Mouse (Mus musculus) v-Abl transformed pro-B cells (cell line): ENCODE results near the gene Defb42.

ENCODE experiments used
- in situ Hi-C, 2 experiments: fragments of 400-800 bp; cut with MboI; formaldehyde crosslinking; loops; one replicate each; pipeline ENCODE4 v1.15.1; 2025; ENCODE audit not compliant: unreplicated experiment in 2 of 2

The Defb42 gene

DNA sequence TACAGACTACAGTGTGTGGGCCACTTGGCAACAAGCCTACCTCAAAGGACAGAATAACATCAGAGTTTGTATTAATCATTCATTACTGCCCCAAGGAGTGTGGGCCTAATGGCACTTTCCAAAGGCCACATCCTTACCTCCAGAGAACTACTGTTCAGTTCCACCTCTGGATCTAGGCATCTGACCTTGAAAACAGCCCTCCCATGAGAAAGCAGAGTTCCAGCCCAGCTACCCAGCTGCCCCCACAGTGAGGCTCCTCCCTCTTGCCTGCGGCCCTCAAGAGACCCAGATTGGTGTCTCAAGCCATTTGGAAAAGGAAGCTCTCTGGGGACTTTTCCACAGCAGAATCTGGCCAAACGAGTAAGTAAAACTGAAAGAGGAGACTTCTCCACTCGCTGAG, at the start of gene Defb42:
Gene Defb42 (plus strand): TSS at position 301 of the 400 bp plus-strand sequence.
- in situ Hi-C loops = no loop called here

DNA sequence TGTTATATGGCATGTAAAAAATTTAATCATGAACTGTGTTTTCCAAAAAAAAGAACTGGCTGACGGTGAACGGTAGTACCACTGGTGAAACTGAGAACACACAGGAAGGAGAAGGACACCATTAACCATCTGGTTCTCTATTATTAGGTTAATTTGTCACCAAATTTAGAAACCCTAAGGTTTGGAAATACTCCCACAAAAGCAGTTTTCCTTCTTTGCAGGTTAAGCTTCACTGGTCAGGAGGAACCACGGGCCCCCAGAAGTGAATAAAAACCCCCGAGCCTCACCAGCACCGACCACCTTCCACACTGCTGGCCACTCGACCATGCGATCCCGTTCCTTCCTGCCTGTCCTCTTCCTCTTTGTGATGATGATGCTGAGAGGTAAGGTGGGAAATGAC, 49.0 kb upstream of the Defb42 start, which contains the start of gene Defb47:
Gene Defb47 (plus strand): TSS at position 301 of the 400 bp plus-strand sequence.
- in situ Hi-C loops = no loop called here

- in situ Hi-C loops = no loop called here
Measured at GRCm38 (mm10) chr14:62998977-62999376, 47.8 kb upstream of the Defb42 start.

DNA sequence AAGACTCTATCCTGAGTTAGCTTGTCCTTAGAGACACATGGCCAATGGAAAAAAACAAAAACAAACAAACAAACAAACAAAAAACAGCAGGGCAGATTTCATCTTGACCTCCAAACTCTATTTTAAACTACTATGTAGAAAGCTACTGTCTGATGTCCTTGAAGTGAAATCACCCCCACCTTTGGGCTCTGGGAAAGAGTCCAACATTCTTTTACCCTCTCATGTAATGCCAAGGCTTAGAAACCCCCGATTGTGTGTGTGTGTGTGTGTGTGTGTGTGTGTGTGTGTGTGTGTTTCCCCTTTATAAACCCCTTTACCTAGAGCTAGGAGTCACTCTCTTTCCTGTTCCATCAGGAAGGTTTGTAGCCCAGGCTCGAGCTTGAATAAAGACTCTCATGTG, 44.2 kb upstream of the Defb42 start:
- in situ Hi-C loops = no loop called here

DNA sequence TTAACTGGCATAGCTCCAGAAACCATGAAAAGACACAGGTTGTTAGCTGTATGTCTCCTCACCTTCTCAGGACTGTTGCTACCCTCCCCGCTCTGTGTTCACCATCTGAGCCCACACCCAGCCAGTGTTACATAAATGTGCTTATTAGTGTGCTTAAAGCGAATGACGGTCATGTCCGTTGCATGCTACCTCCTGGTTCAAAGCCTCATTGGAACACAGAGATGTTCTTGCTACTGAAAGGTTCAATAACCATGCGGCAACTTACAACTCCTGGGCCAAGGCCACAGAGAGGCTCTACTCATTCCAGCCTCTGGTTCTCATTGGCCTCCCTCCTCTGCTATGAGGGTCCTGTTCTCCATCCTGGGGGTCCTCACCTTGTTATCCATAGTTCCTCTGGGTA, 35.3 kb upstream of the Defb42 start, which contains the start of gene Defb43:
Gene Defb43 (plus strand): TSS at position 301 of the 400 bp plus-strand sequence.
- in situ Hi-C loops = no loop called here

GRCm38 (mm10) chr14:63013082-63013481, 33.7 kb upstream of the Defb42 start:
- in situ Hi-C loops = no loop called here

DNA sequence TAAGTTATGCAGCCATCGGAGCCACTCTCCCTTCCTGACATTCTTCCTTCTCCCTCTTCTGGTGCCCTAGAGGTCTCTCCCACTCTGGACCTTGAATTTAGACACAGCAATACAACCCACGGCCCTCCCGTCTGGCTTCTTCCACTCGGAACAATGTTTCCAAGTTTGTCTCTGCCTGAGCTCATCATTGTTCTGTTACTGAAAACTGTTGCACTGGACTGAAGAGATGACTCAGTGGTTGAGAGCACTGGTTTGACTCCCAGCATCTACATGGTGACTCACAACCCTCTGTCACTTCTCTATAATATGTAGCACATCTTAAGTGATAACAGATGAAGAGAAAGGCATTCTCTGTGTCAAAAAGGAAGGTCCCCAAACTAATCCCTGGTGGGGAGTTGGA, 32.1 kb upstream of the Defb42 start:
- in situ Hi-C loops = no loop called here

GRCm38 (mm10) chr14:63020524-63021156, 26.2 kb upstream of the Defb42 start:
- in situ Hi-C loops = no loop called here

DNA sequence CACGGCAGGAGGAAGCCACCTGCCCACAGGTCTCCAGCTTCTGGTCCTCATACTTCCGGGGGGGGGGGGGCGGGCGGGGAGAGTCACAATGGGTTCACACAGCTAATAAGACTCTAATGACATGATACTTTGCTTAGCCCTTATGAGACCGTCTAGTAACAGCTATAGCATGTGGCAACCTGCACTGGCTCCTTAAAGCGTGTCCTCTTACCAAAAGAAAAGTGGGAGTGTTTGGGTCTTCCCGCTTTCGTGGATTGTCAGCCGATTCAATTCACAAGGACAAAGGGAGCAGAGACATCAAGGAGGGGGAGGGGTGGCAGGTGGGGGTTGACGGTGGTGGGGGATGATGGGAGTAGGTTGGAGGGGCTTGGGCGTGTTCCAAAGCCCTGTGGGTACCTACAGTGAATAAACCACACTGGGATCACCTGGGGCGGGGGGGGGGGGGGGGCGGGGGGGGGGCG, 3.1 kb downstream of the Defb42 start, which contains the start of gene Defb30:
Gene Defb30 (minus strand): TSS at position 51 of the 461 bp plus-strand sequence.
- in situ Hi-C loops = loop anchor here in 1 of 2 experiments (25.0 kb wide), 1 partner anchor 1012 kb away; no protein-coding TSS in a partner anchor

GRCm38 (mm10) chr14:63050769-63051168, 4.0 kb downstream of the Defb42 start:
- in situ Hi-C loops = loop anchor here in 1 of 2 experiments (25.0 kb wide), 1 partner anchor 1012 kb away; no protein-coding TSS in a partner anchor

GRCm38 (mm10) chr14:63054729-63055128, 7.9 kb downstream of the Defb42 start:
- in situ Hi-C loops = loop anchor here in 1 of 2 experiments (5.0 to 25.0 kb wide), 2 partner anchors 743 to 1008 kb away; no protein-coding TSS in a partner anchor

DNA sequence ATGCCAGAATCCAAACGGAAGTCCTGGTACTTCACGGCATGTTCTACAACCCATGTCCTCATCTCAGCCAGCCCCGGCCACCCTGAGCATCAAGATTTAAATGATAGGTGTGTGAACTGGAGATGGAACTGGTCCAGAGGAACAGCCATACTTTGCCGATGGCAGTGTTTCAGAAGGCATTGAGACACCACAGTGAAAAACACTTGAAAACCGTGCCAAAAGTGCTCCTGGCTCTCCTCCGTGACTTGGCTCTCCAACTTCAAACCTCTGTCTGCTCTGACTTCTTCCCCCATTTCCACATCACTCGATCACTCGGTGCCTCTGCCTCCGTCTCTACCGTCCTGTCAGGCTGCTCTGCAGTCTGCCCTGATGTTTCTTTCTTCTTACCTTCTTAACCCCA, 13.6 kb downstream of the Defb42 start:
- in situ Hi-C loops = loop anchor here (10.0 to 25.0 kb wide), 2 partner anchors 404 to 1002 kb away; no protein-coding TSS in a partner anchor

- in situ Hi-C loops = loop anchor here (10.0 to 25.0 kb wide), 2 partner anchors 403 to 1000 kb away; no protein-coding TSS in a partner anchor
Measured at GRCm38 (mm10) chr14:63062184-63062583, 15.4 kb downstream of the Defb42 start.

- in situ Hi-C loops = loop anchor here (5.0 to 25.0 kb wide), 3 partner anchors 307 to 997 kb away; no protein-coding TSS in a partner anchor
Measured at GRCm38 (mm10) chr14:63065391-63065790, 18.6 kb downstream of the Defb42 start.

- in situ Hi-C loops = loop anchor here (5.0 to 25.0 kb wide), 3 partner anchors 306 to 996 kb away; no protein-coding TSS in a partner anchor
Measured at GRCm38 (mm10) chr14:63066630-63067310, 20.0 kb downstream of the Defb42 start.

GRCm38 (mm10) chr14:63067708-63068107, 20.9 kb downstream of the Defb42 start:
- in situ Hi-C loops = loop anchor here (5.0 to 25.0 kb wide), 3 partner anchors 305 to 995 kb away; no protein-coding TSS in a partner anchor
